Mouse (Mus musculus): ENCODE data around the gene Strip2. TPM values are rescaled to one million over a fixed set of nuclear protein-coding genes. Genes with fewer than 3 reads are reported as not detected.

Gene Strip2
- polyA plus RNA-seq, 1 experiment = 0.89 TPM

DNA sequence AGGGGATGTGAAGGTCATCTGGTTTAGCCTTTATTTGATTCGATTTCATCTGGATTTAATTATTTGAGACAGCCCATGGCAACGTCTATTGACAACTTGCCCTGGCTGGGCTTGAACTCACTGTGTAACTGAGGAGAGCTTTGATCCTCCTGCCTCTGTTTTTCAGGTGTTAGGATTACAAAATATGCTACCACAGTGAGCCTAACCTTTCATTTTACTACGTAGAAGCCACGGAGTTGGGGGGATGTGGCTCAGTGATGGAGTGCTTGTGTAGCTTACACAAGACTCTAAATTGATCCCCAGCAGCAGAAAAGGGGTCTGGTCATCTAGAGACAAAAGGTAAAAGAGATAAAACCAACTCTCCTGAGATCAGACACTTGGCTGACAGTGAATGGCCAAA lies 1.1 kb downstream of the Strip2 start:
- TF ChIP-seq POLR2A (IDR thresholded peaks at IDR 0.05; ENCODE audit: borderline replicate concordance, extremely low read depth, low read depth, low read length) (no peak), CTCF (IDR thresholded peaks at IDR 0.05; ENCODE audit: insufficient read depth, low read length) (no peak)
- no peak overlapping the region for H3K4me3 ChIP-seq (replicated peaks; ENCODE audit: extremely low read depth, low read depth, low read length)
- no peak for DNase-seq
- peaks cover 5% of the 10 kb centered on the region for H3K4me1 ChIP-seq (ENCODE audit: control insufficient read depth, insufficient read depth, low read length)
- WGBS = 51% methylated on average over 4 of the region's 4 CpGs

DNA sequence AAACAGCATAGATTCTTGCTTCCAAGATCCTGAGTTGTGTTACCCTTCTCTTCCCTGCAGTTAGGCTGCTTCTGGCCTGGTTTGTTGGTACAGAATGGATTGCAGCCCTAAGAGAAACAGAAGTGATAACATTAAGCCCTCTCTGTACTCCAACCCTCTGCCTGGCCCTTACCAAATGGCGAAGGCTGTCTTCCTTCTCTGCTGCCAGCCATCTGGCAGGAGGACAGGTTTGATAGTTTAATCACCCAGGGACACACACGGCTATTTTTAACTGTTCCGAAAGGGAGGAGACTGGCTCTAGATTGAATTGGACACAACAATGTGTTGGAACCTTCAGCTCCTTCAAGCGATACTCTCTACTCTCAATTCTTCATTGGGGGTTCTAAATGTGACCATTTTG lies 6.7 kb downstream of the Strip2 start:
- no peak for DNase-seq
- WGBS = 65% methylated on average over 4 of the region's 4 CpGs
- no peak for TF ChIP-seq CTCF (IDR thresholded peaks at IDR 0.05; ENCODE audit: insufficient read depth, low read length)
- TF ChIP-seq POLR2A (IDR thresholded peaks at IDR 0.05; ENCODE audit: borderline replicate concordance, extremely low read depth, low read depth, low read length) = no peak
- H3K4me1 ChIP-seq (ENCODE audit: control insufficient read depth, insufficient read depth, low read length) = no peaks in the 10 kb centered on the region
- no peak overlapping the region for H3K4me3 ChIP-seq (replicated peaks; ENCODE audit: extremely low read depth, low read depth, low read length)

DNA sequence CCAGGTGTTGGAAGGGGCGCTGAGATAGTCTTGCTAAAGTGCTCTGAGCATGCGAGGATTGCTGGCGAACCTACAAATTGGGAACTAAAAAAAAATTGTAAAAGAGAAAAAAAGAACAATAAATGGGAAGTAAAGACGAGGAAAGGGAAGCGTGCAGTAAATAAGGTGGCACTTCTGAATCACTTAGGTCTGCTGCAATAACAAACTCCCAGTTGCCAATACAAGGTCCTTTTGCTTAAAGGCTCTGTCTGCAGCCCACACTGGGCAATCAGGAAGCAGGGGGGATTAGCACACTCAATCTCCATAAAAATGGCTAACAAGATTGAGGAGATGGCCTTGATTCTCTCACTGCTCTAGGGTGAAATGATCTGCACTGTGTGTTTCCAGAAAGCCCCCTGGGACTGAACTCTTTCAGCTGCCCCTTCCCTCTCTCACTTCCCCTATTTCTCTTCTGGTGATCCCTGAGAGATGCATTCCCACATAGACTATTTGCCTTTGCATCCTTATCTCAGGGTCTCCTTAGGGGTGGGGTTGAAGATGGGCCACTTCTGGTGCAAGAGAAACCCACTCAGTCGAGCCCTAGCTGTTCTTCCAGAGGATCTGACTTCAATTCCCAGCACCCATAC lies 8.9 kb downstream of the Strip2 start:
- WGBS = 77% methylated on average over 6 of the region's 6 CpGs
- Histone ChIP-seq H3K4me1 (ENCODE audit: control insufficient read depth, insufficient read depth, low read length) (no peaks in the 10 kb centered on the region), H3K4me3 (replicated peaks; ENCODE audit: extremely low read depth, low read depth, low read length) (no peak overlapping the region)
- no peak for DNase-seq
- TF ChIP-seq CTCF (IDR thresholded peaks at IDR 0.05; ENCODE audit: insufficient read depth, low read length) (no peak), POLR2A (IDR thresholded peaks at IDR 0.05; ENCODE audit: borderline replicate concordance, extremely low read depth, low read depth, low read length) (no peak)

DNA sequence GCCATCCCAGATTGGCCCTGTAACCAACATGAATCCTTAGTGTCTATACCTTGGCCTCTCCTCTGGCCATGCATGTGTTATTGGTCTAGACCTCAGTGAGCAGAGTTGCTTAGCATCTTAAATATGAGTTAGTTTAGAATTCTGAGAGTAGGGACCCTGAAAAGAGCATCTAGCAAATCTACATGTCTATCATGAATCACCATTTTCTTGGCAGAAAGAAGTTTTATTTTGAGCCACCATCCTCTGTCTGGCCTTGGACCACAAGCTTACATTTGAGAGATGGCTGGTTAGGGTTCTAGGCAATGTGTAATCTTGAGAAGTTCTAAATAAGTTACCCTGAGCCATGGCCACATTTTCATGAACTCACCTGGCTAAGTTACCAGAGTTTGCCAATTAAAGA lies 13.3 kb downstream of the Strip2 start:
- DNase-seq = no peak
- TF ChIP-seq POLR2A (IDR thresholded peaks at IDR 0.05; ENCODE audit: borderline replicate concordance, extremely low read depth, low read depth, low read length) (no peak), CTCF (IDR thresholded peaks at IDR 0.05; ENCODE audit: insufficient read depth, low read length) (no peak)
- H3K4me3 ChIP-seq (replicated peaks; ENCODE audit: extremely low read depth, low read depth, low read length) = no peak overlapping the region
- no peaks in the 10 kb centered on the region for H3K4me1 ChIP-seq (ENCODE audit: control insufficient read depth, insufficient read depth, low read length)

DNA sequence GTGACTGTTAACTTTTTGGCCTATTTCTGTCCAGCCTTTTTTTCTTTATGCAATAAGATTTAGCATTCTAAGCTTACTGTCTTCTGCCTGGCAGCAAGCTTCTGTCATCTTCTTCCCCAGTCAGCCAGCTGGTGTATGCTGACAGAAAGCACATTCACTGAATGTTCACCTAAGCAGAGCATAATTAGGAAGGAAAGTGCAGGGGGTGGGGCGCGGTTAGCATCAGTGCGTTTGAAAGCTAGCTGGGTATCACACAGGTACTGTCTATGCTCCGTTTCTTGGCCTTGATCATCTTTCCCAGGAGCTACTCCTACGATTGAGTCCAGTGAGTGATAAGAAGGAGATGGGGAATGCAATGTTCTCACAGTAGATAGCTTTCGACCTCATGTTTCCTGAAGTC lies 13.9 kb downstream of the Strip2 start:
- DNase-seq = no peak
- Histone ChIP-seq H3K4me1 (ENCODE audit: control insufficient read depth, insufficient read depth, low read length) (no peaks in the 10 kb centered on the region), H3K4me3 (replicated peaks; ENCODE audit: extremely low read depth, low read depth, low read length) (no peak overlapping the region)
- 77% methylated on average over 6 of the region's 6 CpGs for WGBS
- TF ChIP-seq POLR2A (IDR thresholded peaks at IDR 0.05; ENCODE audit: borderline replicate concordance, extremely low read depth, low read depth, low read length) (no peak), CTCF (IDR thresholded peaks at IDR 0.05; ENCODE audit: insufficient read depth, low read length) (no peak)

DNA sequence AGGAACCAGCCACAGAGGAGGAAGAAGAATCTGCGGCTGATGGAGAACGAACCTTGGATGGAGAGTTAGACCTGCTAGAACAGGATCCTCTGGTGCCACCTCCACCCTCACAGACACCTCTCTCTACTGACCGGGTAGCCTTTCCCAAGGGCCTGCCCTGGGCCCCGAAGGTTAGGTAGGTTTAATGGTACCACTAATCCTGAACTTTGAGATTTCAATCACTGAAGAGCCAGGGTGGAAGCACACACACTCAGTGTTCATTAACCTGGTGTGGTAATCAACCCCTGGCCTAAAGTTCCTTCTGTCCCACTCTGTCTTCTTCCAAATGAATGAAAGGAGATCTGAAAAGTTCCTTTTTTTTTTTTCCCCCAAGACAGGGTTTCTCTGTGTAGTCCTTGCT lies 14.4 kb downstream of the Strip2 start:
- no peak for DNase-seq
- Histone ChIP-seq H3K4me3 (replicated peaks; ENCODE audit: extremely low read depth, low read depth, low read length) (no peak overlapping the region), H3K4me1 (ENCODE audit: control insufficient read depth, insufficient read depth, low read length) (no peaks in the 10 kb centered on the region)
- TF ChIP-seq POLR2A (IDR thresholded peaks at IDR 0.05; ENCODE audit: borderline replicate concordance, extremely low read depth, low read depth, low read length) (no peak), CTCF (IDR thresholded peaks at IDR 0.05; ENCODE audit: insufficient read depth, low read length) (no peak)
- 84% methylated on average over 4 of the region's 4 CpGs for WGBS

DNA sequence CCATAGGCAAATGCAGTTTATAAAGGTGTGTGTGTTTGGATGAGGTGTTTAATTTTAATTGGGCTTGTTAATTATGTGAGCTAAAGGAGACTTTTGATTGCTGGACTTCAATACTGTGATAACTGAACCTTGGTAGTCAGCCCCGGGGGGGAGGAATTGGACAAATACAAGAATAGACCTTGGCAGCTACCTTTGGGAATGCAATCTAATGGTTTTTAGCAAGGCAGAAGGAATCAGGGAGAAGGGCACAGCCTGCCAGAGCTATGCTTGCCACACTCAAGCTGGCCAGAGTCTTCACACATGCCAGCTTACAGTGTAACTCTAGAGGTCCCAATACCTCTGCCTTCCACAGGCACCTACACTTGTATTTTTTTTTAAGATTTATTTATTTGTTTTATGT lies 18.9 kb downstream of the Strip2 start:
- WGBS = 90% methylated on average over 1 of the region's 1 CpGs
- H3K4me1 ChIP-seq (ENCODE audit: control insufficient read depth, insufficient read depth, low read length) = peaks cover 2% of the 10 kb centered on the region; the same call in 1 of the 2 replicates
- H3K4me3 ChIP-seq (replicated peaks; ENCODE audit: extremely low read depth, low read depth, low read length) = no peak overlapping the region
- DNase-seq = no peak
- TF ChIP-seq POLR2A (IDR thresholded peaks at IDR 0.05; ENCODE audit: borderline replicate concordance, extremely low read depth, low read depth, low read length) (no peak), CTCF (IDR thresholded peaks at IDR 0.05; ENCODE audit: insufficient read depth, low read length) (no peak)

DNA sequence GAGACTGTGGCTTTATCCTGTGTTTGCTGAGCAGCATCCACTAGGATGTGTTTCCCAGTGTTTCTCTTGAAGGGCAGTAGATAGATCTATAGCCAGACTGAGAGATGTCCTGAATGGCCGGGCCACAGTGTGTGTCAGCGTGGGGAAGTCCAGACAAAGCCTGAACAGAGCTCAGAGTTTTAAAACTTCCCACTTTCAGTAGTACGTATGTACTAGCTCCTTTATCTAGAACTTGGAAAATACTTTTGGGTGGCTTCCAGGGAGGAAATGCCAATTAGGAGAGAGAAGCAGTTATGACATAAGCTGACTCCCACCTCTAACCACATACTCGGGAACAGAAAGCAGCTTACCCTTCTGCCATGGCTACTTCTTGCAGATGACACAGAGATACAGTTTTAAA lies 23.6 kb downstream of the Strip2 start:
- WGBS = 30% methylated on average over 4 of the region's 4 CpGs
- no peak overlapping the region for H3K4me3 ChIP-seq (replicated peaks; ENCODE audit: extremely low read depth, low read depth, low read length)
- TF ChIP-seq CTCF (IDR thresholded peaks at IDR 0.05; ENCODE audit: insufficient read depth, low read length) (no peak), POLR2A (IDR thresholded peaks at IDR 0.05; ENCODE audit: borderline replicate concordance, extremely low read depth, low read depth, low read length) (no peak)
- H3K4me1 ChIP-seq (ENCODE audit: control insufficient read depth, insufficient read depth, low read length) = peaks cover 2% of the 10 kb centered on the region; the same call in 1 of the 2 replicates
- no peak for DNase-seq

DNA sequence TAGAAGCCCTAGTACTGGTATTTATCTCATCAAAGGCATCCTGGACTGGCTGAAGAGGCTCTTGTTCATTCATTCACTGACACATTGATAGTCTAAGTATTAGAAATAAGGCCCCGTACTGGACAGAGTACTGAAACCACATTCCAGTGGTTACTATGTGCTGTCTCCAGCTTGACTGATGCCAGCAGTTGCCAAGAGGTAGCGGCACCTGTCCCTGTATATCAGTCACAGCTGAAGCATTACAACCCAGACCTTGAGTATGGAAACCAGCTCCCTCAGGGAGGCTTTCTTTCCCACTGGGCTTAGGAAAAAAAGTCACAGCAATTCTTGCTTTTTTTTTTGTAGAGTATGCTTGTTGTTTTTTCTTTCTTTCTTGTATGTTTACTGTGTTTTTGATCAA lies 24.2 kb downstream of the Strip2 start:
- TF ChIP-seq CTCF (IDR thresholded peaks at IDR 0.05; ENCODE audit: insufficient read depth, low read length) = no peak
- no peak for TF ChIP-seq POLR2A (IDR thresholded peaks at IDR 0.05; ENCODE audit: borderline replicate concordance, extremely low read depth, low read depth, low read length)
- H3K4me1 ChIP-seq (ENCODE audit: control insufficient read depth, insufficient read depth, low read length) = peaks cover 2% of the 10 kb centered on the region; the same call in 1 of the 2 replicates
- H3K4me3 ChIP-seq (replicated peaks; ENCODE audit: extremely low read depth, low read depth, low read length) = no peak overlapping the region
- WGBS = 77% methylated on average over 2 of the region's 2 CpGs
- no peak for DNase-seq

DNA sequence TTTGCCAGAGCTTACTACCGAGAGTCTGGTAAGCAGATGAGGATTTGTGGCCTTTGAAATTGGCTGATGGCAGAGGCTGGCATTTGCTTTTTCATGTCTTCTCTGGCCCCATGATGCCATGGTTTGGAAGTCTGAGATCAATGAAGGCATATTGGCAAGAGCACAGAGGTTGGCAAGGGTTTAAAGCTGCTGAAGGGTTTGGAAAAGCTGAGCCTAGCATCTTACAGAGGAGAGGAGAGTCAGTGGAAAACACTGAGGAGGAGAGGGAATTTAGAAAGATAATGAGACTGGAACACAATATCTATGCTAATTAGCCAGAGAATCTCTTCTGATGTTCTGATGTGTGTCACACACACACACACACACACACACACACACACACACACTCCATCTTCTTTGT lies 27.7 kb downstream of the Strip2 start:
- Histone ChIP-seq H3K4me1 (ENCODE audit: control insufficient read depth, insufficient read depth, low read length) (peaks cover 2% of the 10 kb centered on the region; the same call in 1 of the 2 replicates), H3K4me3 (replicated peaks; ENCODE audit: extremely low read depth, low read depth, low read length) (no peak overlapping the region)
- 75% methylated on average over 1 of the region's 1 CpGs for WGBS
- no peak for DNase-seq
- TF ChIP-seq POLR2A (IDR thresholded peaks at IDR 0.05; ENCODE audit: borderline replicate concordance, extremely low read depth, low read depth, low read length) = no peak
- TF ChIP-seq CTCF (IDR thresholded peaks at IDR 0.05; ENCODE audit: insufficient read depth, low read length) = no peak
